Mouse (Mus musculus) heart, embryonic 11.5 days (tissue): ENCODE measurements at regions not wholly inside any gene's neighbourhood (a gene's known extent, or its start where the extent isn't known, plus 50 kb on each side); places are given as distances from the start of the nearest gene placed in this dataset.

Experiments
- ATAC-seq: fragments of 200-750 bp; cut with Nextera tagmentation; replicated peaks from 2 replicates; pipeline ENCODE4 v1.8.0; 2017; ENCODE audit warnings: moderate library complexity; ENCODE audit not compliant: insufficient number of reproducible peaks, low FRiP score, low TSS enrichment
- H3K27ac ChIP-seq: fragments of 300-500 bp; sonication (generic); 2 replicates; pipeline ENCODE4 v1.5.1; 2014; ENCODE audit warnings: mild to moderate bottlenecking, low read depth, low read length
- H3K27me3 ChIP-seq: fragments of 300-500 bp; sonication (generic); 2 replicates; pipeline ENCODE4 v1.6.1; 2014; ENCODE audit warnings: mild to moderate bottlenecking, low read length, mixed read lengths; ENCODE audit not compliant: control insufficient read depth, insufficient read depth
- H3K36me3 ChIP-seq: fragments of 300-500 bp; sonication (generic); 2 replicates; pipeline ENCODE4 v1.6.1; 2014; ENCODE audit warnings: mild to moderate bottlenecking, low read length, moderate library complexity, mixed read lengths; ENCODE audit not compliant: control insufficient read depth, insufficient read depth
- H3K4me1 ChIP-seq: fragments of 300-500 bp; sonication (generic); 2 replicates; pipeline ENCODE4 v1.6.1; 2014; ENCODE audit warnings: low read length; ENCODE audit not compliant: control insufficient read depth, insufficient read depth
- H3K4me2 ChIP-seq: fragments of 300-500 bp; sonication (generic); 2 replicates; pipeline ENCODE4 v1.6.1; 2014; ENCODE audit warnings: mild to moderate bottlenecking, moderate library complexity
- H3K4me3 ChIP-seq: fragments of 300-500 bp; sonication (generic); 2 replicates; pipeline ENCODE4 v1.5.1; 2014; ENCODE audit warnings: low read depth, low read length
- H3K9ac ChIP-seq: fragments of 300-500 bp; sonication (generic); 2 replicates; pipeline ENCODE4 v1.6.1; 2014; ENCODE audit warnings: mild to moderate bottlenecking, low read depth, low read length, moderate library complexity
- H3K9me3 ChIP-seq: fragments of 300-500 bp; sonication (generic); replicated peaks from 2 replicates; pipeline ENCODE4 v1.6.1; 2016; ENCODE audit warnings: low read length; ENCODE audit not compliant: control insufficient read depth
- WGBS: fragments of 180-500 bp; shearing (Covaris S2); extraction: QIAGEN DNeasy Blood & Tissue Kit; methylation state at CpG from one replicate; pipeline ENCODE4 v1.1.7; 2014; ENCODE audit not compliant: insufficient replicate concordance; 5-methylcytosine and 5-hydroxymethylcytosine counted together

GRCm38 (mm10) chr13:114587621-114588020 lies 128.9 kb upstream of the Fst start:
- no peaks in the 10 kb centered on the region for H3K27me3 ChIP-seq
- ATAC-seq = no peak
- H3K4me2 ChIP-seq = no peak overlapping the region
- H3K4me3 ChIP-seq = no peak overlapping the region
- WGBS = 86% methylated on average over 2 of the region's 2 CpGs
- H3K4me1 ChIP-seq = no peaks in the 10 kb centered on the region
- H3K9me3 ChIP-seq = no peaks in the 10 kb centered on the region
- H3K9ac ChIP-seq = no peak overlapping the region
- no peak overlapping the region for H3K27ac ChIP-seq
- H3K36me3 ChIP-seq = no peaks in the 10 kb centered on the region

GRCm38 (mm10) chr13:114603341-114603740 lies 144.6 kb upstream of the Fst start:
- ATAC-seq = no peak
- Histone ChIP-seq H3K27ac (no peak overlapping the region), H3K27me3 (no peaks in the 10 kb centered on the region), H3K36me3 (no peaks in the 10 kb centered on the region), H3K4me3 (no peak overlapping the region), H3K4me2 (no peak overlapping the region), H3K9me3 (no peaks in the 10 kb centered on the region), H3K4me1 (no peaks in the 10 kb centered on the region), H3K9ac (no peak overlapping the region)
- WGBS = 80% methylated on average over 13 of the region's 13 CpGs

- H3K36me3 ChIP-seq = no peaks in the 10 kb centered on the region
- no peak for ATAC-seq
- H3K4me1 ChIP-seq = no peaks in the 10 kb centered on the region
- H3K27me3 ChIP-seq = no peaks in the 10 kb centered on the region
- no peak overlapping the region for H3K27ac ChIP-seq
- 80% methylated on average over 11 of the region's 11 CpGs for WGBS
- no peak overlapping the region for H3K4me3 ChIP-seq
- no peak overlapping the region for H3K9ac ChIP-seq
- H3K4me2 ChIP-seq = no peak overlapping the region
- H3K9me3 ChIP-seq = no peaks in the 10 kb centered on the region
Observed at GRCm38 (mm10) chr13:114604037-114604694, 145.4 kb upstream of the Fst start.

- Histone ChIP-seq H3K9me3 (no peaks in the 10 kb centered on the region), H3K4me3 (no peak overlapping the region), H3K4me1 (no peaks in the 10 kb centered on the region), H3K27ac (no peak overlapping the region), H3K36me3 (no peaks in the 10 kb centered on the region), H3K9ac (no peak overlapping the region), H3K4me2 (no peak overlapping the region), H3K27me3 (no peaks in the 10 kb centered on the region)
- ATAC-seq = no peak
- 91% methylated on average over 1 of the region's 1 CpGs for whole genome bisulfite sequencing
Observed at GRCm38 (mm10) chr13:114613909-114614308, 155.2 kb upstream of the Fst start.

- Histone ChIP-seq H3K27me3 (no peaks in the 10 kb centered on the region), H3K9me3 (no peaks in the 10 kb centered on the region), H3K27ac (no peak overlapping the region), H3K9ac (no peak overlapping the region), H3K4me3 (no peak overlapping the region), H3K4me2 (no peak overlapping the region), H3K4me1 (no peaks in the 10 kb centered on the region), H3K36me3 (no peaks in the 10 kb centered on the region)
- WGBS = 88% methylated on average over 4 of the region's 4 CpGs
- ATAC-seq = no peak
Observed at GRCm38 (mm10) chr13:114619416-114619815, 160.7 kb upstream of the Fst start.

- Histone ChIP-seq H3K4me2 (no peak overlapping the region), H3K4me3 (no peak overlapping the region), H3K9me3 (no peaks in the 10 kb centered on the region), H3K9ac (no peak overlapping the region), H3K36me3 (no peaks in the 10 kb centered on the region), H3K27ac (no peak overlapping the region), H3K4me1 (no peaks in the 10 kb centered on the region), H3K27me3 (no peaks in the 10 kb centered on the region)
- 82% methylated on average over 4 of the region's 4 CpGs for WGBS
- no peak for ATAC-seq
Observed at GRCm38 (mm10) chr13:114636731-114637130, 178.0 kb upstream of the Fst start.

GRCm38 (mm10) chr13:114639531-114639930 lies 178.5 kb upstream of the Mocs2 start:
- no peak for ATAC-seq

GRCm38 (mm10) chr13:114641688-114642390 lies 176.2 kb upstream of the Mocs2 start:
- no peak for ATAC-seq
- 55% methylated on average over 9 of the region's 9 CpGs for WGBS

More at GRCm38 (mm10) chr13:114639531-114639930, 178.5 kb upstream of the Mocs2 start:
- H3K4me3 ChIP-seq = no peak overlapping the region
- 79% methylated on average over 2 of the region's 2 CpGs for WGBS
- no peaks in the 10 kb centered on the region for H3K4me1 ChIP-seq
- H3K27me3 ChIP-seq = no peaks in the 10 kb centered on the region
- H3K4me2 ChIP-seq = no peak overlapping the region
- H3K36me3 ChIP-seq = no peaks in the 10 kb centered on the region
- H3K9ac ChIP-seq = no peak overlapping the region
- H3K9me3 ChIP-seq = no peaks in the 10 kb centered on the region
- H3K27ac ChIP-seq = no peak overlapping the region

More at GRCm38 (mm10) chr13:114641688-114642390, 176.2 kb upstream of the Mocs2 start:
- no peaks in the 10 kb centered on the region for H3K27me3 ChIP-seq
- no peaks in the 10 kb centered on the region for H3K4me1 ChIP-seq
- no peaks in the 10 kb centered on the region for H3K36me3 ChIP-seq
- H3K9ac ChIP-seq = no peak overlapping the region
- no peaks in the 10 kb centered on the region for H3K9me3 ChIP-seq
- H3K4me3 ChIP-seq = no peak overlapping the region
- no peak overlapping the region for H3K4me2 ChIP-seq
- H3K27ac ChIP-seq = no peak overlapping the region
